In the genomic region with DNA sequence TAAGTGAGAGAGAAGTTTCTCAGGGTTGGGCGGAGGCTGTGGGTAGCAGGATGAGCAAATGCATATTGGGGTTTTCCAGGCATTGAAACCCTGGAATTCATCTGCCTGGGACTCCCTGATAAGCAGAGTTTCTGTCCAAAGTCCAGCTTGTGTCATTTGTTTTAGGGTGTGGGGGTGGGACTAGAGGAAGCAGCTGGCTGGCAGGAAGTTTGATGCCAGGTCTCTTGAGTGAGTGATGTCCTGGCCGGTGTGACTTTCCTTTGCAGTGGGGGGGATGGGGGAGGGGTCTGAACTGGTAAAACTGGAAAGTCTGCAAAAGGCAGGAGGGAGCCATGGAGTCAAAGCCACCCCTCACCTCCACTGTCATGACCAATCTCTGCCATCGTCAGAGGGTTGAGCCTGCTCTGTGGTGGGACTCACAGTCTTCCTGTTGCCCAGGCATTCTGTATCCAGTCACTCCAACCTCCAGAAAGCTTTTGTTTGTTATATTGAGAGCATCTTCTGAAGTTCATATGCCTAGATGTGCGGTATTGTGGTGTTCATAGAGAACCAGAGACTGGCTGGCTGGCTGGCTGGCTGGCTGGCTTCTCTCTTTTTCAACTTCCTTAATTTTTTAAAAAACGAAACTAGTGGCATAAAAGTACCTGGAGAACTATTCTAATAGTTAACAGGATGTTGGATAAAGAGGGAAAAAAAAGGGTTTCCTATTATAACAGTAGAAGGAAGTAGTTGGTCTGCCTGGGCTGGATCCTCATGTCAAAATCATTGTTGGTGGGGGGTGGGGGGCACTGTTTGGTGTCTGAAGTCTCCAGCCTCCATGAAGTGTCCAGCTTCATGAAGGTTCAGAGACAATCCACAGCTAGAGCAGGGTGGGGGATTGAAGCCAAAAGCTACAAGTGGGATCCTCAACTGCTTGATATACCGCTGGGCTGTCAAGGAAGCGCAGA, we compare ENCODE assay signal across 8 mouse cellular contexts. TPM values are rescaled to one million over a fixed set of nuclear protein-coding genes. Genes with fewer than 3 reads are reported as not detected.
DNase-seq lines count a peak whose midpoint lies in the region; ATAC-seq lines count a peak whose summit lies in the region.

No protein-coding gene starts in this region.

- no peak overlapping the region for H3K4me2 ChIP-seq in hindbrain, embryonic 14.5 days (replicated peaks)
- H3K4me2 ChIP-seq in hindbrain, embryonic 11.5 days (replicated peaks; ENCODE audit: low read depth, low read length): no peak overlapping the region
- H3K4me2 ChIP-seq in embryonic facial prominence, embryonic 13.5 days: peak overlapping the region; percentile 7; the same call in 1 of the 2 replicates
- H3K4me2 ChIP-seq in limb, embryonic 13.5 days (replicated peaks): peak overlapping the region; percentile 23
- H3K4me2 ChIP-seq in neural tube, embryonic 15.5 days: 0 out of 2 replicates have a peak overlapping the region, but pooled peaks have one; percentile 11
- no peak overlapping the region for H3K4me2 ChIP-seq in forebrain, embryonic 11.5 days (ENCODE audit: low read depth, low read length, severe bottlenecking)

- 0 out of 2 replicates have a peak overlapping the region, but pooled peaks have one; percentile 34 for H3K27ac ChIP-seq in hindbrain, embryonic 14.5 days
- H3K27ac ChIP-seq in hindbrain, embryonic 11.5 days (ENCODE audit: low read depth, low read length): no peak overlapping the region
- peak overlapping the region; percentile 33; the same call in 1 of the 2 replicates for H3K27ac ChIP-seq in embryonic facial prominence, embryonic 13.5 days
- H3K27ac ChIP-seq in limb, embryonic 13.5 days: 0 out of 2 replicates have a peak overlapping the region, but pooled peaks have one; percentile 44
- H3K27ac ChIP-seq in neural tube, embryonic 15.5 days (replicated peaks): no peak overlapping the region
- H3K27ac ChIP-seq in forebrain, embryonic 11.5 days (ENCODE audit: low read depth, low read length): no peak overlapping the region

- no peak overlapping the region for H3K9ac ChIP-seq in hindbrain, embryonic 14.5 days
- no peak overlapping the region for H3K9ac ChIP-seq in hindbrain, embryonic 11.5 days (ENCODE audit: low read depth, low read length)
- no peak overlapping the region for H3K9ac ChIP-seq in embryonic facial prominence, embryonic 13.5 days
- H3K9ac ChIP-seq in limb, embryonic 13.5 days: no peak overlapping the region
- H3K9ac ChIP-seq in neural tube, embryonic 15.5 days (replicated peaks): no peak overlapping the region
- no peak overlapping the region for H3K9ac ChIP-seq in forebrain, embryonic 11.5 days (ENCODE audit: low read length)

- H3K4me3 ChIP-seq in hindbrain, embryonic 14.5 days (replicated peaks; ENCODE audit: low read length): no peak overlapping the region
- no peak overlapping the region for H3K4me3 ChIP-seq in hindbrain, embryonic 11.5 days (ENCODE audit: low read depth, low read length)
- H3K4me3 ChIP-seq in embryonic facial prominence, embryonic 13.5 days: no peak overlapping the region
- H3K4me3 ChIP-seq in limb, embryonic 13.5 days: no peak overlapping the region
- no peak overlapping the region for H3K4me3 ChIP-seq in neural tube, embryonic 15.5 days (replicated peaks)
- no peak overlapping the region for H3K4me3 ChIP-seq in forebrain, embryonic 11.5 days (ENCODE audit: low read depth, low read length)

- peaks cover 6% of the 10 kb centered on the region for H3K9me3 ChIP-seq in hindbrain, embryonic 14.5 days (ENCODE audit: control insufficient read depth, low read length)
- no peaks in the 10 kb centered on the region for H3K9me3 ChIP-seq in hindbrain, embryonic 11.5 days (ENCODE audit: control insufficient read depth, low read length)
- H3K9me3 ChIP-seq in embryonic facial prominence, embryonic 13.5 days: no peaks in the 10 kb centered on the region
- peaks cover 6% of the 10 kb centered on the region for H3K9me3 ChIP-seq in limb, embryonic 13.5 days
- no peaks in the 10 kb centered on the region for H3K9me3 ChIP-seq in neural tube, embryonic 15.5 days (replicated peaks)
- peaks cover 3% of the 10 kb centered on the region; the same call in 1 of the 2 replicates for H3K9me3 ChIP-seq in forebrain, embryonic 11.5 days (ENCODE audit: control insufficient read depth, low read length)

- no peak for DNase-seq in hindbrain, embryonic 14.5 days (ENCODE audit: low spot score)
- DNase-seq in hindbrain, embryonic 11.5 days (ENCODE audit: low spot score): no peak
- no peak for DNase-seq in right cerebral cortex, postnatal 10 days (ENCODE audit: low spot score in 2 of 2)
- no peak for DNase-seq in forebrain, embryonic 11.5 days (ENCODE audit: low spot score)

- 64% methylated on average over 7 of the region's 7 CpGs for WGBS in hindbrain, embryonic 14.5 days
- 56% methylated on average over 7 of the region's 7 CpGs for WGBS in hindbrain, embryonic 11.5 days
- 45% methylated on average over 7 of the region's 7 CpGs for WGBS in embryonic facial prominence, embryonic 13.5 days
- 51% methylated on average over 7 of the region's 7 CpGs for WGBS in limb, embryonic 13.5 days
- WGBS in neural tube, embryonic 15.5 days: 68% methylated on average over 7 of the region's 7 CpGs
- 64% methylated on average over 7 of the region's 7 CpGs for WGBS in forebrain, embryonic 11.5 days

- H3K4me1 ChIP-seq in hindbrain, embryonic 14.5 days (replicated peaks; ENCODE audit: control insufficient read depth, insufficient read depth, low read length): peaks cover 5% of the 10 kb centered on the region; the same call in 1 of the 2 replicates
- no peaks in the 10 kb centered on the region for H3K4me1 ChIP-seq in hindbrain, embryonic 11.5 days (replicated peaks; ENCODE audit: control insufficient read depth, insufficient read depth, low read length)
- H3K4me1 ChIP-seq in embryonic facial prominence, embryonic 13.5 days: peaks cover 16% of the 10 kb centered on the region; the same call in 1 of the 2 replicates
- H3K4me1 ChIP-seq in limb, embryonic 13.5 days: peaks cover 23% of the 10 kb centered on the region
- peaks cover 14% of the 10 kb centered on the region for H3K4me1 ChIP-seq in neural tube, embryonic 15.5 days
- 0 out of 2 replicates have a peak, but pooled peaks cover 1% of the 10 kb centered on the region for H3K4me1 ChIP-seq in forebrain, embryonic 11.5 days (replicated peaks; ENCODE audit: control insufficient read depth, insufficient read depth, low read length)

- no peaks in the 10 kb centered on the region for H3K36me3 ChIP-seq in hindbrain, embryonic 14.5 days (replicated peaks; ENCODE audit: control insufficient read depth, insufficient read depth)
- H3K36me3 ChIP-seq in hindbrain, embryonic 11.5 days (ENCODE audit: control insufficient read depth, insufficient read depth, low read length): no peaks in the 10 kb centered on the region
- no peaks in the 10 kb centered on the region for H3K36me3 ChIP-seq in embryonic facial prominence, embryonic 13.5 days
- H3K36me3 ChIP-seq in limb, embryonic 13.5 days: no peaks in the 10 kb centered on the region
- no peaks in the 10 kb centered on the region for H3K36me3 ChIP-seq in neural tube, embryonic 15.5 days
- H3K36me3 ChIP-seq in forebrain, embryonic 11.5 days (ENCODE audit: control insufficient read depth, insufficient read depth, low read length): no peaks in the 10 kb centered on the region

- H3K27me3 ChIP-seq in hindbrain, embryonic 14.5 days (ENCODE audit: control insufficient read depth, insufficient read depth, low read length): peaks cover 33% of the 10 kb centered on the region
- H3K27me3 ChIP-seq in hindbrain, embryonic 11.5 days (ENCODE audit: control insufficient read depth, insufficient read depth, low read length): peaks cover 19% of the 10 kb centered on the region
- H3K27me3 ChIP-seq in embryonic facial prominence, embryonic 13.5 days: peaks cover 38% of the 10 kb centered on the region
- H3K27me3 ChIP-seq in limb, embryonic 13.5 days: peaks cover 30% of the 10 kb centered on the region
- peaks cover 32% of the 10 kb centered on the region for H3K27me3 ChIP-seq in neural tube, embryonic 15.5 days (replicated peaks)
- H3K27me3 ChIP-seq in forebrain, embryonic 11.5 days (ENCODE audit: control insufficient read depth, insufficient read depth, low read length): peaks cover 15% of the 10 kb centered on the region

- no peak for ATAC-seq in hindbrain, embryonic 14.5 days (ENCODE audit: low FRiP score)
- no peak for ATAC-seq in hindbrain, embryonic 11.5 days (ENCODE audit: low FRiP score)
- no peak for ATAC-seq in embryonic facial prominence, embryonic 13.5 days (ENCODE audit: insufficient number of reproducible peaks, insufficient read depth, low FRiP score, low TSS enrichment, low read depth)
- no peak for ATAC-seq in limb, embryonic 13.5 days (ENCODE audit: low FRiP score, low read depth)
- ATAC-seq in neural tube, embryonic 15.5 days (ENCODE audit: low FRiP score): no peak
- ATAC-seq in erythroid progenitor cell, adult 5-6 weeks (replicated peaks; ENCODE audit: low FRiP score, poor library complexity, severe bottlenecking): no peak
- ATAC-seq in forebrain, embryonic 11.5 days (replicated peaks; ENCODE audit: low FRiP score): no peak

RNA-seq across cellular contexts. Expression of a gene that starts 4.4 kb away (rescaled TPM):
- polyA plus RNA-seq in hindbrain, embryonic 14.5 days (2014; fragmentation: Nextera tagmentation; extraction: Ambion mirVana): 12.8 and 14.0 TPM in 2 replicates
- polyA plus RNA-seq in hindbrain, embryonic 11.5 days (2014; fragmentation: Nextera tagmentation; extraction: Ambion mirVana): 16.9 and 20.1 TPM in 2 replicates
- 39.2 TPM in 2 replicates for polyA plus RNA-seq in embryonic facial prominence, embryonic 13.5 days (2015; fragmentation: Nextera tagmentation; extraction: Ambion mirVana)
- polyA plus RNA-seq in limb, embryonic 13.5 days (2015; fragmentation: Nextera tagmentation; extraction: Ambion mirVana): 40.4 and 40.6 TPM in 2 replicates
- 11.8 and 27.5 TPM in 2 replicates for polyA plus RNA-seq in neural tube, embryonic 15.5 days (2015; fragmentation: Nextera tagmentation; extraction: Ambion mirVana)
- not detected in 2 replicates for total RNA-seq in erythroid progenitor cell, adult 5-6 weeks (2015; ENCODE audit: low replicate concordance)
- not detected in 2 replicates for total RNA-seq in erythroid progenitor cell, adult 5-6 weeks (2017; ENCODE audit: low replicate concordance)
- polyA plus RNA-seq in forebrain, embryonic 11.5 days (2014; fragmentation: Nextera tagmentation; extraction: Ambion mirVana): 12.8 and 13.4 TPM in 2 replicates

RNA-seq across cellular contexts. Expression of a gene that starts 23.1 kb away (rescaled TPM):
- polyA plus RNA-seq in hindbrain, embryonic 14.5 days (2014; fragmentation: Nextera tagmentation; extraction: Ambion mirVana): 2.4 and 3.1 TPM in 2 replicates
- 3.3 and 4.3 TPM in 2 replicates for polyA plus RNA-seq in hindbrain, embryonic 11.5 days (2014; fragmentation: Nextera tagmentation; extraction: Ambion mirVana)
- 8.1 and 8.5 TPM in 2 replicates for polyA plus RNA-seq in embryonic facial prominence, embryonic 13.5 days (2015; fragmentation: Nextera tagmentation; extraction: Ambion mirVana)
- polyA plus RNA-seq in limb, embryonic 13.5 days (2015; fragmentation: Nextera tagmentation; extraction: Ambion mirVana): 7.3 and 9.0 TPM in 2 replicates
- polyA plus RNA-seq in neural tube, embryonic 15.5 days (2015; fragmentation: Nextera tagmentation; extraction: Ambion mirVana): 4.9 and 6.2 TPM in 2 replicates
- not detected in 2 replicates for total RNA-seq in erythroid progenitor cell, adult 5-6 weeks (2015; ENCODE audit: low replicate concordance)
- 0.90 TPM in 1 of 2 replicates, not detected in the other for total RNA-seq in erythroid progenitor cell, adult 5-6 weeks (2017; ENCODE audit: low replicate concordance)
- 4.1 and 5.6 TPM in 2 replicates for polyA plus RNA-seq in forebrain, embryonic 11.5 days (2014; fragmentation: Nextera tagmentation; extraction: Ambion mirVana)

RNA-seq across cellular contexts. Expression of a gene that starts 30.6 kb away (rescaled TPM):
- polyA plus RNA-seq in hindbrain, embryonic 14.5 days (2014; fragmentation: Nextera tagmentation; extraction: Ambion mirVana): 166 and 175 TPM in 2 replicates
- polyA plus RNA-seq in hindbrain, embryonic 11.5 days (2014; fragmentation: Nextera tagmentation; extraction: Ambion mirVana): 122 and 143 TPM in 2 replicates
- polyA plus RNA-seq in embryonic facial prominence, embryonic 13.5 days (2015; fragmentation: Nextera tagmentation; extraction: Ambion mirVana): 95.6 and 108 TPM in 2 replicates
- polyA plus RNA-seq in limb, embryonic 13.5 days (2015; fragmentation: Nextera tagmentation; extraction: Ambion mirVana): 102 and 118 TPM in 2 replicates
- 131 and 149 TPM in 2 replicates for polyA plus RNA-seq in neural tube, embryonic 15.5 days (2015; fragmentation: Nextera tagmentation; extraction: Ambion mirVana)
- 1.7 and 4.3 TPM in 2 replicates for total RNA-seq in erythroid progenitor cell, adult 5-6 weeks (2015; ENCODE audit: low replicate concordance)
- 5.0 and 9.1 TPM in 2 replicates for total RNA-seq in erythroid progenitor cell, adult 5-6 weeks (2017; ENCODE audit: low replicate concordance)
- 152 and 170 TPM in 2 replicates for polyA plus RNA-seq in forebrain, embryonic 11.5 days (2014; fragmentation: Nextera tagmentation; extraction: Ambion mirVana)

RNA-seq across cellular contexts. Expression of a gene that starts 53.0 kb away (rescaled TPM):
- 0.31 and 0.71 TPM in 2 replicates for polyA plus RNA-seq in hindbrain, embryonic 14.5 days (2014; fragmentation: Nextera tagmentation; extraction: Ambion mirVana)
- 0.54 and 0.99 TPM in 2 replicates for polyA plus RNA-seq in hindbrain, embryonic 11.5 days (2014; fragmentation: Nextera tagmentation; extraction: Ambion mirVana)
- 1.1 and 1.3 TPM in 2 replicates for polyA plus RNA-seq in embryonic facial prominence, embryonic 13.5 days (2015; fragmentation: Nextera tagmentation; extraction: Ambion mirVana)
- 1.4 and 1.5 TPM in 2 replicates for polyA plus RNA-seq in limb, embryonic 13.5 days (2015; fragmentation: Nextera tagmentation; extraction: Ambion mirVana)
- 0.88 and 6.0 TPM in 2 replicates for polyA plus RNA-seq in neural tube, embryonic 15.5 days (2015; fragmentation: Nextera tagmentation; extraction: Ambion mirVana)
- total RNA-seq in erythroid progenitor cell, adult 5-6 weeks (2015; ENCODE audit: low replicate concordance): 11.7 and 15.9 TPM in 2 replicates
- 16.7 and 22.9 TPM in 2 replicates for total RNA-seq in erythroid progenitor cell, adult 5-6 weeks (2017; ENCODE audit: low replicate concordance)
- polyA plus RNA-seq in forebrain, embryonic 11.5 days (2014; fragmentation: Nextera tagmentation; extraction: Ambion mirVana): 0.49 and 0.53 TPM in 2 replicates

Comparison
In these comparisons a context has a peak if more than half of its experiments do, and no peak if none do; other contexts are left out.
1. H3K27ac ChIP-seq: peak in hindbrain, embryonic 14.5 days (single experiment), embryonic facial prominence, embryonic 13.5 days (single experiment) and limb, embryonic 13.5 days (single experiment); none in hindbrain, embryonic 11.5 days (single experiment), neural tube, embryonic 15.5 days (single experiment) and forebrain, embryonic 11.5 days (single experiment).
2. H3K4me2 ChIP-seq: peak in embryonic facial prominence, embryonic 13.5 days (single experiment), limb, embryonic 13.5 days (single experiment) and neural tube, embryonic 15.5 days (single experiment); none in hindbrain, embryonic 14.5 days (single experiment), hindbrain, embryonic 11.5 days (single experiment) and forebrain, embryonic 11.5 days (single experiment).